Mouse (Mus musculus) kidney, postnatal 0 days (tissue): ENCODE data around the gene Phkb. TPM values are rescaled to one million over a fixed set of nuclear protein-coding genes. Genes with fewer than 3 reads are reported as not detected.

Experiments used
- ATAC-seq: fragments of 200-750 bp; cut with Nextera tagmentation; replicated peaks from 2 replicates; pipeline ENCODE4 v1.8.0; 2017; ENCODE audit warnings: low read depth, moderate number of reproducible peaks, moderate TSS enrichment, moderate library complexity; ENCODE audit not compliant: low FRiP score
- DNase-seq: peaks from one replicate; pipeline ENCODE4 v3.0.0-alpha.2; 2016; ENCODE audit warnings: low spot score
- H3K27ac ChIP-seq: fragments of 300-500 bp; sonication (generic); 2 replicates; pipeline ENCODE4 v1.5.1; 2014; ENCODE audit warnings: mild to moderate bottlenecking
- H3K27me3 ChIP-seq: fragments of 300-500 bp; sonication (generic); 2 replicates; pipeline ENCODE4 v1.6.1; 2014; ENCODE audit warnings: low read length, mixed read lengths; ENCODE audit not compliant: insufficient read depth
- H3K36me3 ChIP-seq: fragments of 300-500 bp; sonication (generic); 2 replicates; pipeline ENCODE4 v1.6.1; 2014; ENCODE audit warnings: low read length, mixed read lengths; ENCODE audit not compliant: insufficient read depth
- H3K4me1 ChIP-seq: fragments of 300-500 bp; sonication (generic); replicated peaks from 2 replicates; pipeline ENCODE4 v1.6.1; 2014; ENCODE audit warnings: antibody characterized with exemption, low read length, mixed read lengths; ENCODE audit not compliant: insufficient read depth
- H3K4me2 ChIP-seq: fragments of 300-500 bp; sonication (generic); 2 replicates; pipeline ENCODE4 v1.6.1; 2014; ENCODE audit warnings: mild to moderate bottlenecking, low read length, moderate library complexity, mixed read lengths
- H3K4me3 ChIP-seq: fragments of 300-500 bp; sonication (generic); replicated peaks from 2 replicates; pipeline ENCODE4 v1.5.1; 2014; ENCODE audit warnings: low read depth, low read length
- H3K9ac ChIP-seq: fragments of 300-500 bp; sonication (generic); 2 replicates; pipeline ENCODE4 v1.6.1; 2014; ENCODE audit warnings: low read depth, low read length
- H3K9me3 ChIP-seq: fragments of 300-500 bp; sonication (generic); replicated peaks from 2 replicates; pipeline ENCODE4 v1.6.1; 2016; ENCODE audit warnings: low read length, inconsistent platforms, mixed read lengths
- CTCF ChIP-seq: IDR thresholded peaks from 2 replicates; pipeline ENCODE4 v1.5.1; 2016; ENCODE audit warnings: antibody characterized with exemption, low read depth, mild to moderate bottlenecking, moderate library complexity
- WGBS: fragments of 180-500 bp; shearing (Covaris S2); extraction: QIAGEN DNeasy Blood & Tissue Kit; methylation state at CpG from one replicate; pipeline ENCODE4 v1.1.7; 2014; 5-methylcytosine and 5-hydroxymethylcytosine counted together
- polyA plus RNA-seq: library from polyadenylated mRNA; unstranded; fragments of >200 nt; fragmentation: Nextera tagmentation; extraction: Ambion mirVana; gene quantifications from 2 replicates; pipeline ENCODE4 v1.2.1, GENCODE M21; 2015

Phkb gene
- polyA plus RNA-seq, 1 experiment from 2014 or later, result 44.8 TPM

- H3K9me3 ChIP-seq, result no peaks in the 10 kb centered on the region
- H3K27ac ChIP-seq, result no peak overlapping the region
- peaks cover 12% of the 10 kb centered on the region; the same call in 1 of the 2 replicates for H3K36me3 ChIP-seq
- DNase-seq, result no peak
- no peaks in the 10 kb centered on the region for H3K27me3 ChIP-seq
- no peak overlapping the region for H3K4me3 ChIP-seq
- no peak for TF ChIP-seq CTCF
- H3K4me2 ChIP-seq, result no peak overlapping the region
- WGBS, result 71% methylated on average over 6 of the region's 6 CpGs
- no peak for ATAC-seq
- H3K9ac ChIP-seq, result no peak overlapping the region
- H3K4me1 ChIP-seq, result no peaks in the 10 kb centered on the region
Measured at GRCm38 (mm10) chr8:86034662-86035365, 194.1 kb downstream of the Phkb start.

DNA sequence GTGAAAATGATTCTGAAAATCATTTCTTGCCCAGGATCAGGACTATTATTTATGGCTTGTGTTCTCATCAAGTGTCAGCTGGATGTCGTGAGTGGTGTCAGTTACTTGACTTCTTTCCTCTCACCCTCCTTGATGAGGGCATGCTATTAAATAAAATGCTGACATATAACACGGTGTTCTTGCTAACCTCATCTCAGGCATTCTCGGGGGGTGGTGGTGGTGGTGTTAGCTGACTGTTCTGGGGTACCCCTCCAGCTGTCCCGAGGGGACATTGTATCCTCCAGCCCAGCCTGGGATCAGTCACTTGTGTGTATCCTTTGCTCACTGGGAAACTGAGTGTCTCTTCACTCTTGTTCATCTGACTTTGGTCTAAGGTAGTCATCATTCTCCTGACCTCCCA lies 194.6 kb downstream of the Phkb start:
- Histone ChIP-seq H3K9me3 (no peaks in the 10 kb centered on the region), H3K36me3 (peaks cover 12% of the 10 kb centered on the region; the same call in 1 of the 2 replicates), H3K4me2 (no peak overlapping the region), H3K4me1 (no peaks in the 10 kb centered on the region), H3K9ac (no peak overlapping the region), H3K27me3 (no peaks in the 10 kb centered on the region), H3K4me3 (no peak overlapping the region), H3K27ac (no peak overlapping the region)
- WGBS, result 74% methylated on average over 4 of the region's 4 CpGs
- no peak for ATAC-seq
- no peak for TF ChIP-seq CTCF
- DNase-seq, result no peak

DNA sequence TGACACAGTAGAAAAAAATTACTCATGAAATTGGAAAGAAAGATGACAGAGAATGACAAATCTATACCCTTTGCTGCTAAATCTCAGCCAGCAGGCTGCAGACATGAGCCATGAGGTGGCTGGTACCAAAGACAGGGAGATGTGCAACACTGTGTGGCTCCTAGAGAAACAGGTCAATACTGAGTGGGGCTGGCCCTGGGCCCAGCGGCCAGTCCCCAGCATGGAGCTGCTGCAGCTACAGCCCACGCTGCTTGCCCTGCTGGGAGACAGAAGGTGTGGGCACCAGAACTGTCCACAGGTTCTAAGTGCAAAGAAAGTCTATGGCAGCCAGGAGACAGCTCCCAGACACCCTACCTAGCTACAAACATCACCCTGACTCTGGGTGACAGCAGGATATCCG lies 197.7 kb downstream of the Phkb start:
- Histone ChIP-seq H3K4me3 (no peak overlapping the region), H3K9ac (no peak overlapping the region), H3K9me3 (no peaks in the 10 kb centered on the region), H3K4me1 (no peaks in the 10 kb centered on the region), H3K27me3 (no peaks in the 10 kb centered on the region), H3K27ac (no peak overlapping the region), H3K4me2 (no peak overlapping the region), H3K36me3 (peaks cover 6% of the 10 kb centered on the region; the same call in 1 of the 2 replicates)
- ATAC-seq, result no peak
- 85% methylated on average over 3 of the region's 3 CpGs for WGBS
- TF ChIP-seq CTCF, result no peak
- DNase-seq, result no peak

GRCm38 (mm10) chr8:86042049-86042448 lies 201.3 kb downstream of the Phkb start:
- Histone ChIP-seq H3K36me3 (peaks cover 6% of the 10 kb centered on the region; the same call in 1 of the 2 replicates), H3K4me3 (no peak overlapping the region), H3K9ac (no peak overlapping the region), H3K4me1 (no peaks in the 10 kb centered on the region), H3K9me3 (no peaks in the 10 kb centered on the region), H3K4me2 (no peak overlapping the region), H3K27me3 (no peaks in the 10 kb centered on the region), H3K27ac (no peak overlapping the region)
- TF ChIP-seq CTCF, result no peak
- WGBS, result 50% methylated on average over 2 of the region's 2 CpGs
- ATAC-seq (no peak), DNase-seq (no peak)

DNA sequence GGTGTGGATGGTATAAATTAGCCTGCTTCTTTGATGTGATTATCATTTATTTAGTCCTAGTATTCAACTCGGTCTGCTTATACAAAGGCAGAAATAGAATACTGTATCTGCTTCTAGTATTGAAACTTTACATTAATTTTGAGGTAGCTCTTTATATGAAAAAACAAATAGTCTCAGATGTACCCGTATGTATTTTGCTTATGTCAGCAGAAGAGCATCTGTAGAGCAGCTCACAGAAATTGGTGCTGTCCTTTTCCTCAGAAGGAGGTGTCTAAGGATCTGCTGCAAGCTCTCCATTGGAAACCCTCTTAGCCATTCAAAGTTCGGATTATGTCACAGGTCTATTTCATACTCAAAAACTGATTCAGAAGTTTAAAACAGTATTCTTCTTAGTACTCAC lies 210.1 kb downstream of the Phkb start:
- 86% methylated on average over 3 of the region's 3 CpGs for WGBS

GRCm38 (mm10) chr8:86052003-86052402 lies 211.2 kb downstream of the Phkb start:
- peaks cover 5% of the 10 kb centered on the region; the same call in 1 of the 2 replicates for H3K36me3 ChIP-seq
- H3K9me3 ChIP-seq, result no peaks in the 10 kb centered on the region
- WGBS, result 85% methylated on average over 4 of the region's 4 CpGs
- H3K27me3 ChIP-seq, result no peaks in the 10 kb centered on the region
- H3K4me3 ChIP-seq, result no peak overlapping the region
- H3K27ac ChIP-seq, result no peak overlapping the region
- H3K4me2 ChIP-seq, result no peak overlapping the region
- DNase-seq (no peak), ATAC-seq (no peak)
- H3K9ac ChIP-seq, result no peak overlapping the region
- no peak for TF ChIP-seq CTCF
- no peaks in the 10 kb centered on the region for H3K4me1 ChIP-seq

More for the DNA sequence above, 210.1 kb downstream of the Phkb start:
- H3K36me3 ChIP-seq, result no peaks in the 10 kb centered on the region
- H3K4me3 ChIP-seq, result no peak overlapping the region
- TF ChIP-seq CTCF, result no peak
- no peak overlapping the region for H3K27ac ChIP-seq
- H3K9me3 ChIP-seq, result no peaks in the 10 kb centered on the region
- H3K4me1 ChIP-seq, result no peaks in the 10 kb centered on the region
- no peak overlapping the region for H3K4me2 ChIP-seq
- H3K27me3 ChIP-seq, result no peaks in the 10 kb centered on the region
- DNase-seq (no peak), ATAC-seq (no peak)
- H3K9ac ChIP-seq, result no peak overlapping the region
